Mouse (Mus musculus): ENCODE data around the gene Slc6a20a.

GRCm38 (mm10) chr9:123597376-123597775 is 81.3 kb downstream of the Slc6a20a start:
- TF ChIP-seq POLR2A (IDR thresholded peaks at IDR 0.05; ENCODE audit: low read depth, low read length): no peak
- no peak for TF ChIP-seq CTCF (IDR thresholded peaks at IDR 0.05; ENCODE audit: borderline replicate concordance, insufficient read depth, low read length)
